Mouse (Mus musculus): ENCODE measurements around the gene Mt4. TPM values are rescaled to one million over a fixed set of nuclear protein-coding genes. Genes with fewer than 3 reads are reported as not detected.
A peak's percentile ranks its signal among the peaks of the same experiment; 100 is the strongest.

Gene Mt4
- polyA plus RNA-seq, 1 experiment, result not detected

- Histone ChIP-seq H3K4me1 (ENCODE audit: control insufficient read depth, insufficient read depth, low read length) (no peaks in the 10 kb centered on the region; the same call in 1 of the 2 replicates), H3K4me3 (replicated peaks; ENCODE audit: control insufficient read depth, low read depth, low read length) (no peak overlapping the region), H3K27ac (ENCODE audit: control insufficient read depth, insufficient read depth, low read depth, low read length, poor library complexity) (no peak overlapping the region)
- 60% methylated on average over 7 of the region's 7 CpGs for WGBS
- TF ChIP-seq POLR2A (IDR thresholded peaks at IDR 0.05; ENCODE audit: borderline replicate concordance, control insufficient read depth, low read depth, low read length), result no peak
- TF ChIP-seq CTCF (IDR thresholded peaks at IDR 0.05; ENCODE audit: control insufficient read depth, insufficient read depth, low read length), result no peak
Measured at GRCm38 (mm10) chr8:94177716-94178390, 40.9 kb downstream of the Mt4 start.

- Histone ChIP-seq H3K4me3 (replicated peaks; ENCODE audit: control insufficient read depth, low read depth, low read length) (peak within 1 kb of the TSS; percentile 66), H3K4me1 (ENCODE audit: control insufficient read depth, insufficient read depth, low read length) (no peaks in the 10 kb centered on the region; the same call in 1 of the 2 replicates), H3K27ac (ENCODE audit: control insufficient read depth, insufficient read depth, low read depth, low read length, poor library complexity) (peak within 1 kb of the TSS; percentile 40)
- WGBS, result under 1% methylated on average over 50 of the region's 50 CpGs
- TF ChIP-seq CTCF (IDR thresholded peaks at IDR 0.05; ENCODE audit: control insufficient read depth, insufficient read depth, low read length) (no peak), POLR2A (IDR thresholded peaks at IDR 0.05; ENCODE audit: borderline replicate concordance, control insufficient read depth, low read depth, low read length) (peak; percentile 69; the same call in 1 of the 2 replicates)
Measured at GRCm38 (mm10) chr8:94178857-94179712, 42.1 kb downstream of the Mt4 start, which contains the start of gene Mt1. Gene Mt1 (plus strand): TSS chr8:94179082.

GRCm38 (mm10) chr8:94179713-94180560, 42.9 kb downstream of the Mt4 start:
- 3% methylated on average over 25 of the region's 25 CpGs for whole genome bisulfite sequencing
- no peak for TF ChIP-seq POLR2A (IDR thresholded peaks at IDR 0.05; ENCODE audit: borderline replicate concordance, control insufficient read depth, low read depth, low read length)
- no peak for TF ChIP-seq CTCF (IDR thresholded peaks at IDR 0.05; ENCODE audit: control insufficient read depth, insufficient read depth, low read length)
- Histone ChIP-seq H3K4me3 (replicated peaks; ENCODE audit: control insufficient read depth, low read depth, low read length) (peak overlapping the region; percentile 66), H3K4me1 (ENCODE audit: control insufficient read depth, insufficient read depth, low read length) (no peaks in the 10 kb centered on the region; the same call in 1 of the 2 replicates), H3K27ac (ENCODE audit: control insufficient read depth, insufficient read depth, low read depth, low read length, poor library complexity) (0 out of 2 replicates have a peak overlapping the region, but pooled peaks have one; percentile 11)

- Histone ChIP-seq H3K4me3 (replicated peaks; ENCODE audit: control insufficient read depth, low read depth, low read length) (no peak overlapping the region), H3K27ac (ENCODE audit: control insufficient read depth, insufficient read depth, low read depth, low read length, poor library complexity) (no peak overlapping the region), H3K4me1 (ENCODE audit: control insufficient read depth, insufficient read depth, low read length) (no peaks in the 10 kb centered on the region; the same call in 1 of the 2 replicates)
- WGBS, result 93% methylated on average over 1 of the region's 1 CpGs
- no peak for TF ChIP-seq POLR2A (IDR thresholded peaks at IDR 0.05; ENCODE audit: borderline replicate concordance, control insufficient read depth, low read depth, low read length)
- no peak for TF ChIP-seq CTCF (IDR thresholded peaks at IDR 0.05; ENCODE audit: control insufficient read depth, insufficient read depth, low read length)
Measured at GRCm38 (mm10) chr8:94180561-94180908, 43.5 kb downstream of the Mt4 start.

- WGBS, result 55% methylated on average over 13 of the region's 13 CpGs
- Histone ChIP-seq H3K4me3 (replicated peaks; ENCODE audit: control insufficient read depth, low read depth, low read length) (no peak overlapping the region), H3K27ac (ENCODE audit: control insufficient read depth, insufficient read depth, low read depth, low read length, poor library complexity) (no peak overlapping the region), H3K4me1 (ENCODE audit: control insufficient read depth, insufficient read depth, low read length) (no peaks in the 10 kb centered on the region; the same call in 1 of the 2 replicates)
- TF ChIP-seq CTCF (IDR thresholded peaks at IDR 0.05; ENCODE audit: control insufficient read depth, insufficient read depth, low read length), result no peak
- no peak for TF ChIP-seq POLR2A (IDR thresholded peaks at IDR 0.05; ENCODE audit: borderline replicate concordance, control insufficient read depth, low read depth, low read length)
Measured at GRCm38 (mm10) chr8:94182055-94182929, 45.3 kb downstream of the Mt4 start.

- peak overlapping the region; percentile 33 for H3K4me3 ChIP-seq (replicated peaks; ENCODE audit: control insufficient read depth, low read depth, low read length)
- no peak overlapping the region for H3K27ac ChIP-seq (ENCODE audit: control insufficient read depth, insufficient read depth, low read depth, low read length, poor library complexity)
- TF ChIP-seq POLR2A (IDR thresholded peaks at IDR 0.05; ENCODE audit: borderline replicate concordance, control insufficient read depth, low read depth, low read length) (0 out of 2 replicates have a peak, but pooled peaks have one; percentile 7), CTCF (IDR thresholded peaks at IDR 0.05; ENCODE audit: control insufficient read depth, insufficient read depth, low read length) (peak; percentile 66)
- no peaks in the 10 kb centered on the region; the same call in 1 of the 2 replicates for H3K4me1 ChIP-seq (ENCODE audit: control insufficient read depth, insufficient read depth, low read length)
- WGBS, result under 1% methylated on average over 16 of the region's 16 CpGs
Measured at GRCm38 (mm10) chr8:94183117-94183516, 46.1 kb downstream of the Mt4 start.

GRCm38 (mm10) chr8:94184357-94184843, 47.4 kb downstream of the Mt4 start:
- TF ChIP-seq POLR2A (IDR thresholded peaks at IDR 0.05; ENCODE audit: borderline replicate concordance, control insufficient read depth, low read depth, low read length), result no peak
- no peak for TF ChIP-seq CTCF (IDR thresholded peaks at IDR 0.05; ENCODE audit: control insufficient read depth, insufficient read depth, low read length)
- Histone ChIP-seq H3K27ac (ENCODE audit: control insufficient read depth, insufficient read depth, low read depth, low read length, poor library complexity) (no peak overlapping the region), H3K4me3 (replicated peaks; ENCODE audit: control insufficient read depth, low read depth, low read length) (no peak overlapping the region), H3K4me1 (ENCODE audit: control insufficient read depth, insufficient read depth, low read length) (no peaks in the 10 kb centered on the region; the same call in 1 of the 2 replicates)
- WGBS, result 51% methylated on average over 12 of the region's 12 CpGs
